Mouse (Mus musculus) fat pad, adult 2 months (tissue): ENCODE measurements around the gene 6430548M08Rik.
A peak's percentile ranks its signal among the peaks of the same experiment; 100 is the strongest.

Experiments used
- DNase-seq: peaks from one replicate; pipeline ENCODE4 v3.0.0-alpha.2; 2011; ENCODE audit warnings: low read depth, low spot score; ENCODE audit errors: extremely low read depth

Gene 6430548M08Rik

GRCm38 (mm10) chr8:120180445-120180970 is 66.6 kb downstream of the 6430548M08Rik start:
- DNase-seq = no peak

- DNase-seq = no peak
These were observed 67.3 kb downstream of the 6430548M08Rik start for GRCm38 (mm10) chr8:120181274-120181673.

- no peak for DNase-seq
These were observed 68.0 kb downstream of the 6430548M08Rik start for GRCm38 (mm10) chr8:120181861-120182414.

GRCm38 (mm10) chr8:120184366-120184765 is 70.4 kb downstream of the 6430548M08Rik start:
- DNase-seq = no peak

- no peak for DNase-seq
These were observed 71.2 kb downstream of the 6430548M08Rik start for GRCm38 (mm10) chr8:120184850-120185792.

- peak; percentile 61 for DNase-seq
These were observed 72.5 kb downstream of the 6430548M08Rik start for GRCm38 (mm10) chr8:120186454-120186853.

GRCm38 (mm10) chr8:120188510-120188909 is 74.6 kb downstream of the 6430548M08Rik start:
- no peak for DNase-seq

GRCm38 (mm10) chr8:120189440-120189839 is 75.5 kb downstream of the 6430548M08Rik start:
- DNase-seq = no peak

GRCm38 (mm10) chr8:120190107-120190809 is 76.3 kb downstream of the 6430548M08Rik start:
- DNase-seq = no peak

GRCm38 (mm10) chr8:120190810-120191413 is 77.0 kb downstream of the 6430548M08Rik start:
- DNase-seq = no peak

- no peak for DNase-seq
These were observed 77.7 kb downstream of the 6430548M08Rik start for GRCm38 (mm10) chr8:120191633-120192032.

GRCm38 (mm10) chr8:120192118-120192517 is 78.2 kb downstream of the 6430548M08Rik start:
- no peak for DNase-seq

GRCm38 (mm10) chr8:120201351-120201750 is 87.4 kb downstream of the 6430548M08Rik start:
- DNase-seq = no peak

GRCm38 (mm10) chr8:120202546-120202945 is 88.6 kb downstream of the 6430548M08Rik start:
- no peak for DNase-seq

GRCm38 (mm10) chr8:120204736-120205360 is 90.9 kb downstream of the 6430548M08Rik start:
- DNase-seq = no peak

- DNase-seq = no peak
These were observed 92.0 kb downstream of the 6430548M08Rik start for GRCm38 (mm10) chr8:120205916-120206315.

GRCm38 (mm10) chr8:120207364-120207763 is 93.4 kb downstream of the 6430548M08Rik start:
- DNase-seq = no peak

- no peak for DNase-seq
These were observed 94.2 kb downstream of the 6430548M08Rik start for GRCm38 (mm10) chr8:120208113-120208512.

GRCm38 (mm10) chr8:120211345-120211744 is 97.4 kb downstream of the 6430548M08Rik start:
- no peak for DNase-seq

GRCm38 (mm10) chr8:120212596-120212995 is 98.6 kb downstream of the 6430548M08Rik start:
- no peak for DNase-seq
